Mouse (Mus musculus): ENCODE results near the gene Slc9a4.
"Not testable (repeated sequence)": the region's sequence is repeated elsewhere in the genome, so short reads cannot be mapped to it uniquely, and the experiment has no call there.

Slc9a4 gene

GRCm38 (mm10) chr1:40579784-40580183, at the start of gene Slc9a4:
Gene Slc9a4 (plus strand): TSS chr1:40580081.
- peak in 1 of 2 experiments; percentile 59 for DNase-seq (ENCODE audit: low spot score in 2 of 2)

- peak in 1 of 2 experiments; percentile 5 for DNase-seq (ENCODE audit: low spot score in 2 of 2)
Measured at GRCm38 (mm10) chr1:40537577-40537976, 42.3 kb upstream of the Slc9a4 start.

GRCm38 (mm10) chr1:40544650-40545049, 35.2 kb upstream of the Slc9a4 start:
- peak; percentile 6 to 62 for DNase-seq (ENCODE audit: low spot score in 2 of 2)

- no peak for DNase-seq (ENCODE audit: low spot score in 2 of 2)
Measured at GRCm38 (mm10) chr1:40546645-40547044, 33.2 kb upstream of the Slc9a4 start.

- no peak for DNase-seq (ENCODE audit: low spot score in 2 of 2)
Measured at GRCm38 (mm10) chr1:40547064-40547572, 32.8 kb upstream of the Slc9a4 start.

- DNase-seq (ENCODE audit: low spot score in 2 of 2), result no peak
Measured at GRCm38 (mm10) chr1:40547762-40548161, 32.1 kb upstream of the Slc9a4 start.

- no peak for DNase-seq (ENCODE audit: low spot score in 2 of 2)
Measured at GRCm38 (mm10) chr1:40569374-40569773, 10.5 kb upstream of the Slc9a4 start.

- no peak for DNase-seq (ENCODE audit: low spot score in 2 of 2)
Measured at GRCm38 (mm10) chr1:40580269-40580668, 388 bp downstream of the Slc9a4 start.

- no peak for DNase-seq (ENCODE audit: low spot score in 2 of 2)
Measured at GRCm38 (mm10) chr1:40586776-40587175, 6.9 kb downstream of the Slc9a4 start.

GRCm38 (mm10) chr1:40590931-40591330, 11.1 kb downstream of the Slc9a4 start:
- no peak for DNase-seq (ENCODE audit: low spot score in 2 of 2)

- no peak for DNase-seq (ENCODE audit: low spot score in 2 of 2)
Measured at GRCm38 (mm10) chr1:40597822-40598221, 17.9 kb downstream of the Slc9a4 start.

- not testable (repeated sequence) for DNase-seq (ENCODE audit: low spot score in 2 of 2)
Measured at GRCm38 (mm10) chr1:40599661-40600060, 19.8 kb downstream of the Slc9a4 start.

GRCm38 (mm10) chr1:40600394-40601327, 20.8 kb downstream of the Slc9a4 start:
- peak in 1 of 2 experiments; percentile 62 for DNase-seq (ENCODE audit: low spot score in 2 of 2)

GRCm38 (mm10) chr1:40601461-40601860, 21.6 kb downstream of the Slc9a4 start:
- no peak for DNase-seq (ENCODE audit: low spot score in 2 of 2)

- DNase-seq (ENCODE audit: low spot score in 2 of 2), result no peak
Measured at GRCm38 (mm10) chr1:40613219-40613618, 33.3 kb downstream of the Slc9a4 start.

- DNase-seq (ENCODE audit: low spot score in 2 of 2), result no peak
Measured at GRCm38 (mm10) chr1:40619093-40619492, 39.2 kb downstream of the Slc9a4 start.

GRCm38 (mm10) chr1:40619871-40620270, 40.0 kb downstream of the Slc9a4 start:
- no peak for DNase-seq (ENCODE audit: low spot score in 2 of 2)

- DNase-seq (ENCODE audit: low spot score in 2 of 2), result no peak
Measured at GRCm38 (mm10) chr1:40624954-40625353, 45.1 kb downstream of the Slc9a4 start.

GRCm38 (mm10) chr1:40626954-40627353, 47.1 kb downstream of the Slc9a4 start:
- DNase-seq (ENCODE audit: low spot score in 2 of 2), result no peak

GRCm38 (mm10) chr1:40628443-40628842, 48.6 kb downstream of the Slc9a4 start:
- no peak for DNase-seq (ENCODE audit: low spot score in 2 of 2)

- no peak for DNase-seq (ENCODE audit: low spot score in 2 of 2)
Measured at GRCm38 (mm10) chr1:40632407-40633062, 52.7 kb downstream of the Slc9a4 start.

- no peak for DNase-seq (ENCODE audit: low spot score in 2 of 2)
Measured at GRCm38 (mm10) chr1:40634608-40635007, 54.7 kb downstream of the Slc9a4 start.

- DNase-seq (ENCODE audit: low spot score in 2 of 2), result no peak
Measured at GRCm38 (mm10) chr1:40648234-40648633, 68.4 kb downstream of the Slc9a4 start.
